Mouse (Mus musculus) frontal cortex, postnatal 10 days (tissue): ENCODE results near the gene Stip1.
"Not testable (repeated sequence)": the region's sequence is repeated elsewhere in the genome, so short reads cannot be mapped to it uniquely, and the experiment has no call there.

Source experiments
- DNase-seq, 2 experiments: peaks; one replicate each; pipeline ENCODE4 v3.0.0; 2022; ENCODE audit warnings: low spot score in 2 of 2, mixed read lengths in 1 of 2

The Stip1 gene

DNA sequence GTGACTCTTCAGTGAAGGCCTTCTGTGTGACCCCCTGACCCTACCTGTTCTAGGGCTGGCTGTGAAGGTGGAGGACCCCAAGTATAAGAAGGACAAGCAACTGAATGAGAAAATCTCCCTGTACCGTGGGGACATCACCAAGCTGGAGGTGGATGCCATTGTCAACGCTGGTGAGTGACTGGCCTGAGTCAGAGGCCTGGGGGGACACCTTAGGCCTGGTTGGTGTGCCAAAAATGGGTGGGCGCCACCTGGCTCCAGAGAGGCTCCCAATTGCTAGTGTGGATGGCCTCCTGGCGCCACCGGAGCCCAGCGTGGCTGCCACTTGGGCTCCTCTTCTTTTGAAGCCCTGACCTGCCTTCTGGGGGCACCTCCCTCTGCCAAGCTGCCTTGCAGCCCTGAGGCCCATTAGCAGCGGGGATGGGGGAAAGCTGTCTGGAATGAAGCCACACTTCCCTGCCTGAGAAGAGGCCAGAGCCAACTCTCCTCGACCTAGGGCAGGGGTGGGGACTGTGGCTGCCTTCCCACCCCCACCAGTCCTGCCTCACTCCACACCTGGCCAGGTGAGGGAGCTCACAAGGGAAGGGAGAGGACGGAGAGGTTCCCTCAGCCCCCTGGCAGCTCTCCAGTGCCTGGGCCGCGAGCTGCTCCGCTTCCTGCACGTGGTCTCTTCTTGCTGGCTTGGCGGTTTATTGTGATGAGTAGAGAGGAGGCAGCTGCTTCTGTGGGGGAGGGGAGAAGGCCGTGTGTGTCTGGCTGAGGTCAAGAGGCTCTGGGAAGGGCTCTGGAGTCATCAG is 26.5 kb upstream of the Stip1 start:
- DNase-seq = no peak

GRCm38 (mm10) chr19:7064571-7064970 is 24.8 kb upstream of the Stip1 start:
- peak; percentile 63 to 80 for DNase-seq

GRCm38 (mm10) chr19:7062916-7063315 is 23.1 kb upstream of the Stip1 start:
- no peak for DNase-seq

DNA sequence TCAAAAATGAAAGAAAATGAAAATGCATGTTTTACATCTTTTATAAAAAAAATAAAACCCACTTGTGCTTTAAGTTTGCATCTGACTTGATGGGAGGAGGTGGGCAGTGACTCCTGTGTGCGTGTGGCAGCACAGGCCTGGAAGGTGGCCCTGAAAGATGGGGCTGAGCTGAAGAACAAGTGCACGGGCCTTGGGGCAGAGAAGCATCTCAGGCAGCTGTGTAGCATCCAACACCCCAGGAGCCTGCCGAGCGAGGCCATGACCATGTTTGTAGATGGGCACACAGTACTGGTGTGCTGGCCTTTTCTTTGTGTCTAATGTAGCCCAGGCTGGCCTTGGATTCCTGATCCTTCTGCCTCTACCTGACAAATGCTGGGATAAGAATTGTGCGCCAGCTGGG is 22.3 kb upstream of the Stip1 start:
- no peak for DNase-seq

- no peak for DNase-seq
These were observed 18.8 kb upstream of the Stip1 start for GRCm38 (mm10) chr19:7058541-7058940.

- DNase-seq = peak; percentile 66
These were observed 18.0 kb upstream of the Stip1 start for GRCm38 (mm10) chr19:7057722-7058207.

DNA sequence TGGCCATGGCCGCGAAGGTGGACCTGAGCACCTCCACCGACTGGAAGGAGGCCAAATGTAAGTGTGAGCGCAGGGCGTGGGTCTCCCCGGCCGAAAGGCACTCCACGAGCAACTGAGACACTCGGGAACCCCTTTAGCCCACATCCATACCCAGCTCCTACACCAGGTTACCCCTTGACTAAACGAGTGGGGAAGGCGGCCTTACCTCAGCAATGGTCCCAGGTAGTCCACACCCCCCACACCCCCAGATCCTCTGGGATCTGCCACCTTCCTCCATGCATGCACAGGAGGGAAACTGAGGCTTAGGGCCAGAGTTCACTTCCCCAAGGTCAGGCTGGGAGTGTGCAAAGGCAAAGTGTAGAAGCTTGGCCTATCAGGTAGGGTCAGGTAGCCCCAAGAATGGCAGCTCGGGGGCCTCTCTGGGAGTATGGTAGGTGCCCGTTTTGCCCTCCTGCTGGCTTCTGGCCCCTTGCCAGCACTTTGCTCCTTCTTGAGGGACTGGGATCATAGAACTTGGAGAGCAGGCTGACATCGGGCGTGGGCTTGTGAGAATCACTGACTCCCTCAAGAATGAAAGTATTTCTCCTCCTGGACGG is 17.5 kb upstream of the Stip1 start:
- DNase-seq = peak in 1 of 2 experiments; percentile 44

- DNase-seq = peak; percentile 74 to 78
These were observed 16.7 kb upstream of the Stip1 start, which contains the start of gene Macrod1 for GRCm38 (mm10) chr19:7056248-7057087. Gene Macrod1, plus strand, starts transcription at chr19:7056810.

- DNase-seq = no peak
These were observed 15.4 kb upstream of the Stip1 start for GRCm38 (mm10) chr19:7055173-7055572.

DNA sequence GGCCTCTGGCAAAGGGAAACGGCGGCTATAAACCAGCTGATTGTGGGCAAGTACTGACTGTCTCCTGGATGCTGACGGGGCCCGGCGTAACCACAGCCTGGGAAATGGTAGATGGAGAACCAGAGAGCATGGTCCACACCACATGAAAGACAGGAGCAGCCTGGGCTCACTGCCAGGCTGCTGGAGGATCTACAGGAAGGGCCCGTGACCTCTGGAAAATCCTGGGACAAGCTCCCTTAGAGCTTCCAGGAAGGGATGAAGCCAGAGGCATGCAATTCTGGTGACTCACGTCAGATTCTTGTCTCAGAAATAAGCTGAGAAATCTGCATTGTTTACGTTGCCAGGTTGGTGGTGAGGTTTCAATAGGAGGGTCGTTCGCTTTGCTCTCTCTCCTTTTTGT is 15.0 kb upstream of the Stip1 start:
- DNase-seq = no peak

- not testable (repeated sequence) for DNase-seq
These were observed 13.6 kb upstream of the Stip1 start for GRCm38 (mm10) chr19:7053382-7053781.

GRCm38 (mm10) chr19:7044706-7045105 is 4.9 kb upstream of the Stip1 start:
- DNase-seq = no peak

DNA sequence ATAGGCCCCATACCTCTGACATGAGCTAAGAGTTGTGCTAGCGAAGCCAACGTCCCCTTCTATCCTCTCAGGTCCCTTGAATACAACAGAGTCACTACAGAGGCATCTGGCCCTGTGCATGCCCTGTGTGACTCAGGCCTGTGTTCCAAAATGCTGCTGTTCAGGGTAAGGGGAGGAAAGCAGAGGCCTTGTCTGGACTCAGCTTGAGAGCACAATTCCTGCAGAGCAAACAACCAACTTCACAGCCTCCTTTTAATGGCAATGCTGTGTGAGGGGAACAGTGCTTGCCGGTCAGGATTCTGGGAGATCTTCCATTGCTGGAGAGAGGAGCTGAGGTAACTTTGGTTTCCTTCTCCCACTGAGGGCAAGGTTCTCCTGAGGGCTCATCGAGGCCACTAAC is 4.5 kb upstream of the Stip1 start:
- DNase-seq = no peak

DNA sequence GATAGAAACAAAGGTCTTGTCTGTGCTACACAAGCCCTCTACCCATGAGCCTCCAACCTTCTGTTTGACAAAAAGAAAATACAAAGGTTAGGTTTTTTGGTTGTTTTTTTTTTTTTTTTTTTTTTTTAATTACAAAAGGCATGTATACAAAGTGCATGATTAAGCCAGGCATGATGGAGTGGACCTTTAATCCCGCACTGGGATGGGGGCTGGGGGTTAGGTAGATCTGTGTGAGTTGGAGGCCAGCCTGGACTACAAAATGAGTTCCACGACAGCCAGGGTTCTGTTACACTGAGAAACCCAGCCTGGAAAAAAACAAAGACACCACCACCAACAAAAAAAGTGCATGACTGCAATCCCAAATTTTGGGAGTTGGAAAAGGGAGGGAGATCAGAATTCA is 1.4 kb upstream of the Stip1 start:
- no peak for DNase-seq

GRCm38 (mm10) chr19:7040637-7041130 is 917 bp upstream of the Stip1 start:
- no peak for DNase-seq

GRCm38 (mm10) chr19:7039088-7039720 is 563 bp downstream of the Stip1 start:
- DNase-seq = peak; percentile 56 to 61

- DNase-seq = no peak
These were observed 5.8 kb downstream of the Stip1 start for GRCm38 (mm10) chr19:7034006-7034405.

DNA sequence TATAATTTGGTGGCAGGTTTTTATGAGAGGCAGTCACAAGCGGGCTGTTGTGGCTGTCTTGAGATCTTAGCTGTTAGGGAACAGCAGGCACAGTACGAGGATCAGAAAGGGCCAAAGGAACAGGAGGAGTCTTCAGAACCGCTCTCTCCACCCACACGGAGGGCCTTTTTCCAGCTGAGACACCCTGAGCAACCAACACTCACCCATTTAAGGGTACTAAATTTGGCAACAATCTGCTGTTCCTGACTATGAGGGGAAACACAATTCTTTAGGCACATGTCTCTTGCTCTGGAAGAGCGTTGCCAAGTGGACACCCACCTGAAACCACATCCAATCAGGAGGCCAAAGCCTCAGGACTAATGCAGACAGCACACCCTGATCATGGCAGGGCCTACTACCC is 10.2 kb downstream of the Stip1 start:
- DNase-seq = peak in 1 of 2 experiments; percentile 59

GRCm38 (mm10) chr19:7020224-7020641 is 19.5 kb downstream of the Stip1 start:
- DNase-seq = no peak

DNA sequence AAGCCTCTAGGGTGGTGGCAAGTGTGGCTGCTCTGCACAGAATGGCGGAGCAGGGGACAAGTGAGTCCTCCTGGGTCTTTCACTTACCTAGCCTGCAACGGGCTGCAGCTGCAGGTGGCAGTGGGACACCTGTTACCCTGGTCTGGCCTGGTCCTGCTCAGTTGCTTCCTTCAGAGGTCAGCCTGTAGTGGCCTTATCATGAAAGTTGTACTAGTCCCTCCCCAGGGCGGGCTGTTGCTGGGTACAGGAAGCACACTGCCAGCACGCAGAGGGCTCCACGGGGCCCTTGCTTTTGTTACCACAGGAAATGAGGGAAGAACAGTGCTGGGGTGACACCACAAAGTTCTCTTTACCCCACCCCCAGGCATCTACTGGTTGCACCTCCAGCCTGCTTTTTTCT is 20.6 kb downstream of the Stip1 start, which contains the start of gene Fermt3:
Gene Fermt3 (minus strand): TSS at position 279 of the 400 bp plus-strand sequence.
- DNase-seq = peak in 1 of 2 experiments; percentile 54

DNA sequence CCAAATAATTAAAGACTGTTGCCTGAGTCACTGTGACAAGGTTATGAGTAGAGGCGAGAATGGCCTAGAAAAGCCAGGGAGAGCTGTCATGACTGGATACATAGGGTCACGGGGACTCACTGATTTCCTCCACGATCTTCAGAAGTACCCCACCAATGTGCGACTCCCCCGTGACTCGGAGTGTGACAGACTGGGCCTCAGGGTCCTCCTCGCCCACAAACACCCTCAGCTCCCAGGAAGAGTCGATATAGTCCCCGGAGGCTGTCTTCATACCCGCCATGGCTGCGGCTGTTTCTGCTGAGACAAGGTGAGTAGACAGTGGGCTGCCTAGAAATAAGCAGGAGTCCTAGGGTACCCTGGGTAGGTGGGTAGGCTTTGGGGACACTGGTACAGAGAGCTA is 21.2 kb downstream of the Stip1 start:
- DNase-seq = no peak
